Mouse (Mus musculus): ENCODE data around the gene Smpd4. TPM values are rescaled to one million over a fixed set of nuclear protein-coding genes. Genes with fewer than 3 reads are reported as not detected.
A peak's percentile ranks its signal among the peaks of the same experiment; 100 is the strongest.

Smpd4 gene
- total and polyA plus RNA-seq, 3 experiments: 38.6 to 97.1 (median 55.5) TPM

- no peak for TF ChIP-seq EP300 (IDR thresholded peaks at IDR 0.05; ENCODE audit: low read length)
Observed at GRCm38 (mm10) chr16:17619198-17620105, at the start of gene Smpd4 (continued).

DNA sequence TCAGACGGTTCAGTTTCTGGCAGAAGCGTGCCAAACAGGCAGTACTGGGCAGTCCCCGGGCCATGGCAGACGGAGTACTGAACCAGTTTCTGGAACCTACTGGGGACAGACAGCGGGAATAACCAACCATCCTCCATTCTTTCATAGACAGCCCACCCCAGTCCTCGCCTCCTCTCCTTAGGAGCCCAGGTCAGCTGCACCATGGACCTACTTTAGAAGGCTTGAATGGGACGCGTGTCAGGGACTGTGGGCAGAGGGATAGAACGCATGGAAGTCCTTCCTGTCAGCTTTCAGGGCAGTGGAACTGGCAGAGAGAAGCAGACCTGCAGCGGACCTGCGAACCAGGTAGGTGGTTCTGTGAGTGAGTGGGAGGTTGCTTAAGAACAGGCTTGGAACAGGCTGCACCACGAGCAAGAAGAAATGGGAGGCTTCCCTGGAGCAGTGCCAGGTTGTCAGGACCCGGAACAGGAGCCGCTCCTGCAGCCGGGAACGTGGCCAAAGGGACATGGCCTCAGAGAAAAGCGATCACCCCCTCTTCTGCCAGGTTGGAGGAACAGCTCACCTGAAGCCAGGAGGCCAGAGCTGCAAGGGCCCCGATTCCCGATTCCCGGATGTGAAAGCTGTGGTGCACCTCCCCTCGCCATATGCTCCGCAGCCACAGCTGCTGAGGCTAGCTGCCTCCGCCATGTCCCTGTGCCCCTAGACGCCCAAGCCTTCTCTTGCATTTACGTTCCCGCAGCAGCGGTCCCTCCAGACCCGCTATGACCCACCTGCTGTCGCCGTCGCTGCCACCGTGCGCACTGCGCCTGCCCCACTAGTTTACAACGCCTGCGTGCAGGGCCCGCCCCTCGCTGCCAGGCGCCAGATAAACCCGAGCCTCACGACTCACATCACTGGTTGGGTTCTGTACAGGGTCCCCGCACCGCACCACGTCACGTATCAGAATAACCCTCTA is 43.0 kb upstream of the Smpd4 start:
- no peak overlapping the region for H3K27ac ChIP-seq (ENCODE audit: insufficient read depth, low read depth)
- no peak for DNase-seq (ENCODE audit: extremely low read depth)
- peak overlapping the region; percentile 17; the same call in 1 of the 2 replicates for H3K4me2 ChIP-seq (ENCODE audit: insufficient read depth, low read depth, poor library complexity, severe bottlenecking)
- no peak overlapping the region for H3K9ac ChIP-seq (ENCODE audit: insufficient read depth, low read depth)
- H3K36me3 ChIP-seq (replicated peaks in 1 of 2; ENCODE audit: control insufficient read depth in 1 of 2, insufficient read depth in 1 of 2, low read length in 1 of 2): no peaks in the 10 kb centered on the region
- in situ Hi-C loops (cut with MboI; ENCODE audit: low pct_ligation_motif_present, low pct_unique_long_range_greater_than_20kb, low sequenced_read_pairs): no loop called here
- dilution Hi-C loops (cut with MboI; ENCODE audit: extremely low pct_ligation_motif_present, extremely low pct_unique_long_range_greater_than_20kb, low sequenced_read_pairs): no loop called here
- peaks cover 82% of the 10 kb centered on the region for H3K27me3 ChIP-seq (replicated peaks)
- H3K79me2 ChIP-seq (replicated peaks; ENCODE audit: control insufficient read depth, extremely low read depth, insufficient read depth, poor library complexity, severe bottlenecking): no peaks in the 10 kb centered on the region
- H3K9me3 ChIP-seq (replicated peaks; ENCODE audit: low read length): no peaks in the 10 kb centered on the region
- H3K4me3 ChIP-seq (replicated peaks in 1 of 3; ENCODE audit: low read depth in 2 of 3, low read length in 2 of 3, poor library complexity in 1 of 3): peak overlapping the region in 2 of 3 experiments; percentile 32 to 51
- H3K4me1 ChIP-seq (ENCODE audit: control insufficient read depth in 1 of 2, insufficient read depth in 2 of 2): peaks cover 0 to 3% of the 10 kb centered on the region in 2 experiments; a peak in 1 of 4 replicates
- TF ChIP-seq TCF12 (IDR thresholded peaks at IDR 0.05; ENCODE audit: low read depth, low read length) (0 out of 2 replicates have a peak, but pooled peaks have one; percentile 33), CHD1 (IDR thresholded peaks at IDR 0.05; ENCODE audit: low read depth, low read length) (no peak), ZNF384 (IDR thresholded peaks at IDR 0.05; ENCODE audit: low read depth, low read length) (no peak), NRF1 (IDR thresholded peaks at IDR 0.05; ENCODE audit: low read depth, low read length) (peak; percentile 77), EP300 (IDR thresholded peaks at IDR 0.05; ENCODE audit: low read length) (no peak), ZC3H11A (IDR thresholded peaks at IDR 0.05; ENCODE audit: low read depth, low read length) (no peak), CTCF (conservative IDR thresholded peaks at IDR 0.05 in 1 of 2, IDR thresholded peaks at IDR 0.05 in 1 of 2; ENCODE audit: low read depth in 2 of 2, low read length in 2 of 2) (no peak), ZMIZ1 (IDR thresholded peaks at IDR 0.05; ENCODE audit: low read depth, low read length) (no peak), JUN (IDR thresholded peaks at IDR 0.05; ENCODE audit: insufficient read depth, low read depth, low read length) (no peak), PAX5 (IDR thresholded peaks at IDR 0.05; ENCODE audit: low read length) (no peak), HCFC1 (IDR thresholded peaks at IDR 0.05; ENCODE audit: low read depth, low read length) (no peak), MAZ (IDR thresholded peaks at IDR 0.05; ENCODE audit: low read depth, low read length) (no peak), IRF4 (IDR thresholded peaks at IDR 0.05; ENCODE audit: low read depth, low read length) (no peak)

- peak overlapping the region in 1 of 3 experiments; percentile 51 for H3K4me3 ChIP-seq (replicated peaks in 1 of 3; ENCODE audit: low read depth in 2 of 3, low read length in 2 of 3, poor library complexity in 1 of 3)
- H3K9me3 ChIP-seq (replicated peaks; ENCODE audit: low read length): no peaks in the 10 kb centered on the region
- no peak for DNase-seq (ENCODE audit: extremely low read depth)
- no peaks in the 10 kb centered on the region for H3K79me2 ChIP-seq (replicated peaks; ENCODE audit: control insufficient read depth, extremely low read depth, insufficient read depth, poor library complexity, severe bottlenecking)
- H3K27ac ChIP-seq (ENCODE audit: insufficient read depth, low read depth): no peak overlapping the region
- no peak overlapping the region for H3K9ac ChIP-seq (ENCODE audit: insufficient read depth, low read depth)
- no peaks in the 10 kb centered on the region for H3K36me3 ChIP-seq (replicated peaks in 1 of 2; ENCODE audit: control insufficient read depth in 1 of 2, insufficient read depth in 1 of 2, low read length in 1 of 2)
- TF ChIP-seq ELF1 (IDR thresholded peaks at IDR 0.05; ENCODE audit: low read depth, low read length): no peak
- TF ChIP-seq ZNF384 (IDR thresholded peaks at IDR 0.05; ENCODE audit: low read depth, low read length): no peak
- no peak for TF ChIP-seq CHD1 (IDR thresholded peaks at IDR 0.05; ENCODE audit: low read depth, low read length)
- no peak for TF ChIP-seq CTCF (conservative IDR thresholded peaks at IDR 0.05 in 1 of 2, IDR thresholded peaks at IDR 0.05 in 1 of 2; ENCODE audit: low read depth in 2 of 2, low read length in 2 of 2)
- no peak for TF ChIP-seq CHD2 (IDR thresholded peaks at IDR 0.05; ENCODE audit: low read length)
- TF ChIP-seq ZC3H11A (IDR thresholded peaks at IDR 0.05; ENCODE audit: low read depth, low read length): no peak
- no peak for TF ChIP-seq USF1 (IDR thresholded peaks at IDR 0.05; ENCODE audit: low read depth, low read length)
- TF ChIP-seq MAZ (IDR thresholded peaks at IDR 0.05; ENCODE audit: low read depth, low read length): no peak
- TF ChIP-seq ETS1 (conservative IDR thresholded peaks at IDR 0.05; ENCODE audit: low read depth, low read length): no peak
- TF ChIP-seq SIN3A (IDR thresholded peaks at IDR 0.05; ENCODE audit: low read length): no peak
- TF ChIP-seq POLR2AphosphoS2 (IDR thresholded peaks at IDR 0.05; ENCODE audit: low read depth, low read length): no peak
- no peak for TF ChIP-seq RCOR1 (conservative IDR thresholded peaks at IDR 0.05; ENCODE audit: low read depth, low read length)
- H3K4me1 ChIP-seq (ENCODE audit: control insufficient read depth in 1 of 2, insufficient read depth in 2 of 2): peaks cover 0 to 3% of the 10 kb centered on the region in 2 experiments; a peak in 1 of 4 replicates
- in situ Hi-C loops (cut with MboI; ENCODE audit: low pct_ligation_motif_present, low pct_unique_long_range_greater_than_20kb, low sequenced_read_pairs): no loop called here
- dilution Hi-C loops (cut with MboI; ENCODE audit: extremely low pct_ligation_motif_present, extremely low pct_unique_long_range_greater_than_20kb, low sequenced_read_pairs): no loop called here
- H3K4me2 ChIP-seq (ENCODE audit: insufficient read depth, low read depth, poor library complexity, severe bottlenecking): peak overlapping the region; percentile 17; the same call in 1 of the 2 replicates
- peaks cover 78% of the 10 kb centered on the region for H3K27me3 ChIP-seq (replicated peaks)
Observed at GRCm38 (mm10) chr16:17576825-17577215, 42.3 kb upstream of the Smpd4 start.

Data from CH12.LX (cell line).